Mouse (Mus musculus): ENCODE data around the gene Kcnj12. TPM values are rescaled to one million over a fixed set of nuclear protein-coding genes. Genes with fewer than 3 reads are reported as not detected.

Kcnj12 gene
- total RNA-seq, 1 experiment from 2014 or later, result 1.6 TPM

DNA sequence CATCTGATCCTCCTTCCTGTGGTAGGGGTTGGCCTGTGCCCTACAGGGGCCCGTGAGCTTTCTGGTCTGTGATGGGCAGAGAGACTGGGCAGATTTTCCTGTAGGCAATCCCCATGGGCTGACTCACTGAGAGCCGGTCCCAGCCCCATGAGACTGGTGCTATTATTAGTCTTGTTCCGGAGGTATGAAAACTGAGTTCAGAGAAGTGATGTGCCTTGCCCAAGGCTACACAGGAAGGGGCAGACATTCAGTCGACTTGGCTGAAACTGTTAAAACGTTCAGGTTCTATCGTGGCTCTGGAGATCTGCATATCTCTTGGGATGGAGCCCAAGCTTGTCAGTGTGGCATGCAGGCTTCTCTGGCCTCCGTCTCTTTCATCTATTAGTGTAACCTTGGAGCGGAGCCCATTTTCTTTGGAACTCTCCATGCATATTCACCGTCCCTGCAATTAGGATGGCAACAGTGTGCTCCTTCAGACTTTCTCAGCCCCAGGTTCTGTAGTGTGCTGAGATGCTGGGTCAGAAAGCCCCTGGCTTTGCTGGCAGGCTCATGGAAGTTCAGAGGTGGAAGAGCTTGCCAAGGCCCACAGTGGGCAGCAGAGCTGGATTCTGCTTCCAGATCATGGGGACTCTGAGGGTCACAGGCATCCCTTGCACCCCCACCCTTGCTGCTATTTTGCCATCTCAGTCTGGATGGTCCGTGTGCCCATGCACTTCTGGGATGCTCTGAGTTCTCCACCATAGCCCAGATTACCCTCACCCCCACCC is 37.5 kb downstream of the Kcnj12 start:
- peak; percentile 67 for DNase-seq

DNA sequence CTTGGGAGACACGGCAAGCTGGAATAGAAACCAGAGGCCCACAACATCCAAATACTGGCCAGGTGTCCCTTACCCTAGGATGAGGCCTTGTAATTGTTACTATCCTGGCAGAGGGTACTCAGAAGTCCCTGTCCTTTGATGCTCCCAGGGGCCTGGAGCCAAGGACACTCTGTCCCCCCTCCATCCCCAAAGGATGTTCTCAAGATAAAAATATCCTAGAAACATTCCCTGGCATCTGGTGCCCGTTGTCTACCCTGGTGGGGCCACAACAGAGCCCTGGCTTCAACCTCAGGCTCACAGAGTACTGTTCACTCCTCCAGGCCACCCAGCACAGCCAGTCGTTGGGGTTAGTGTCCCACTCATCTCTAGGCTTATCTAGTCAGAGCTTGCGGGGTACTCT is 38.3 kb downstream of the Kcnj12 start:
- no peak for DNase-seq

DNA sequence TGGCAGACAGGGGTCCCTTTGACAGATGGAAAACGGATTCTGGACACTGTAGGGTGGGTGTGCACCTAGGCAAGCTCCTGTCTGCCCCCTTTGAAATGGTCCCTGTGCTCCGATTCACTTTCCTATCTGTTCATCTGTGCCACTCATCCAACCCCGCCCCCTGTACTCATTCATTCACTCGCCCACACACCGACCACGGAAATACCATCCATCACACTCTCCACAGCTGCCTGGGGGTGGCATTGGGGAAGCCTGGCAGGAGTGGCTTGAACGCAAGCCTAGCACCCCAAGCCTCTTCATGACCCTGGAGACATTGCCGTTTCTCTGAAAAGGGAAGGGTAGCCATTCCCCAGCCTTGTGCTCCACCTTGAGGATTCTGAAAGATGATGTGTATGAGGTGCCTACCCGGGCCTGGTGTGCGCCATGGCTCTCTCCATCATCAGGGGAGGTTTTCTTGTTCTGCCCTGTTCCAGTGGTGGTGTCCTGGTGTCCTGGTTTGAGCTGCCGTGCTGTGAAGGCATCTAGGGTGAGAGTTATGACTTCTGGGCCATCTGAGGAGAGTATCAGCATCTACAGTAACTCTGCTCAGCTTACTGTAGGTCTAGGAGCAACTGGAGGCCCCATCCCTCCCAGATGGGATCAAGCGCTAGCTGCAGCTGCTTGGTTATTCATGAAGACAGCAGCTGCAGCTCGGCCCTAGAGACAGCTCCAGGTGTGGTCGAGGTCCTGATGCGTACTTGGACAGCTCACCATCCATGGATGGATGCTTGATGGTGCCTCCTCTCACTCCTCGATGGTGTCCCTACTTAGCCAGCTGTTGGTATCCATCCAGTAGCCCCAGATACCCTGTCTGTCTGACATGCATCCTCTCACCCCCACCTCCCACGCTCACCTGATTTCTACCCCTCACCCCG is 40.4 kb downstream of the Kcnj12 start:
- DNase-seq, result peak; percentile 42

DNA sequence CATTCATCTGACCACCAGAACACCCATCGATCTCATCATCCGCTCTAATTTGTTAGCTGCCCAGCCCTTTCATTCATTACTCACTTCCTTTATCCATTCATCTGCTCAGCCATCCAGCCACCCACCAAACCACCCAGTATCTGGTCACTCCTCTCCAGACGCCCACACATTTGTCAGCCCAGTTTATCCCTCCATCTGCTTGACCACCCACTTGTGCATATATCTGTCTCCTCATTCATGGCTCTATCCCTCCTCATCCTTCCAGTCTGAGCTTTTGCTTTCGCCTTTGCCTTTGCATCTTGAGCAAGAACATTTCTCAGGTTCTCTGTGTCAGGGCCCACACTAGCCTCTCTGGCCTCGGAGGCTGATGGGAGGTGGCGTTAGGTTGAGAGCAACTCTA is 41.1 kb downstream of the Kcnj12 start:
- no peak for DNase-seq

DNA sequence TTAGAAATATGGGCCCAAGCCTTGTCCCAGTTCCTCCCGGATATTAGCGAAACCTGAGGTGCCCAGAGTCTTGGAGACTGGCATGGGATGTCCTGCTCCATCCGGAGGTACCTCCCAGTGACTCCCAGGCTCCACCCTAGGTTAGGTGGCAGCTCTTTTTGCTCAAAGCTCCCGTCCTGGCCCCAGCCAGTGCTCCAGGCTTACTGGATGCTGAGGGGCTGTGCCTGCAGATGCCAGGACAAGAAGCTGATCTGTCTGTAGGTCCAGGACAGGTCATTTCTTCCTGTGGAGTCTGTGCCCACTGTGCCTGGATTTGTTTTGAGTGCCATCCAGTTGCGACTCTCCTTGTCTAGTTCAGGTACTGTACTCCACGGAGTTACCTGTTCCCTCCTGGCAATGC is 43.3 kb downstream of the Kcnj12 start:
- DNase-seq, result no peak

DNA sequence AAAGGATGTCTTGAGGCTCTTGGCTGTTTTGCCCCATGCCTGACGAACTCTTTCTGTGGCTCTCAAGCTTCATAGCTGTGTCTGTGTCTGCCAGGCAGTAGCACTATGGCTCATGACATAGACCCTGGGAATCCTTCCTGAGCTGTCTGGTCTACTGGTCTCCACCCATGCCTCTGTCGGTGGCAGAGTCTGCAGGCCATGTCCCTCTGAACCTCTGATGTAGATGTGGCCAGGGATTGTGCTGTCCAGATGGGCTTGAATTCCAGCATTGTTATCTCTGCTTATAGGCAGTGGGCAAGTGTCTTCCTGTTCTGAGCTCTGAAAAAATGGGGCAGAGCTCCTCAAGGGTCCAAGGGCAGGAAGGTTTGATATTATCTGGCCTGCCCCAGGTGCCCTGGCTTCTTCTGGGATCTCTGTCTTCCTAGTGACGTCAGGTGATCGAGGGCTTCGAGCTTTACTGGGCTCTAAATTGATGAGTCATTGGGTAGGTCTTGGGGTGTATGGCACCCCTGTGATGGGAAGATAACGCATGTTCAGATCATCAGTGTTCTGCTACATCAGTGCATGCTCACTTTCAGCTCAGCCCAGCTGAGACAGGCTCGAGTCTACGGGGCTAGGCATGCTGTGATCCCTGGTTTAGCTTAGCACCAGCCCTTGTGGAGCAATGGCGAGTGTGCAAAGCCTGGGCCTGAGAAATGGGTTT is 44.9 kb downstream of the Kcnj12 start:
- DNase-seq, result no peak

DNA sequence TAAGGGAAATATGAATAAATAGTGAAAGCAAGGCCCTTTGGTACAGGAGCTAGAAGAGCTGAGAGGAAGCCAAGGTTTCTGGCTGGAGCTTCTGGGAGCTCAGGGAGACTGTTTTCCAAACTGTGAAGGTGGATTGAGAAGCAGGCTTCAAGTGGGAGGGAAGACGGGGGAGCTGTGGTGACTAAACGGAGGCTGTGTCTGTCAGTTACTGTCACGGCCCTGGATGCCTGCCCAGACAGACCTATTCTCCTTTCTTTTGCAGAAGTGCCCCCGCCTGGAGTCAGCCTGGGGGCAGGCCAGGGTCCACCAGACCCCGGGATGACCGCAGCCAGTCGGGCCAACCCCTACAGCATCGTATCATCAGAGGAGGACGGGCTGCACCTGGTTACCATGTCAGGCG is 46.5 kb downstream of the Kcnj12 start:
- DNase-seq, result peak; percentile 58

DNA sequence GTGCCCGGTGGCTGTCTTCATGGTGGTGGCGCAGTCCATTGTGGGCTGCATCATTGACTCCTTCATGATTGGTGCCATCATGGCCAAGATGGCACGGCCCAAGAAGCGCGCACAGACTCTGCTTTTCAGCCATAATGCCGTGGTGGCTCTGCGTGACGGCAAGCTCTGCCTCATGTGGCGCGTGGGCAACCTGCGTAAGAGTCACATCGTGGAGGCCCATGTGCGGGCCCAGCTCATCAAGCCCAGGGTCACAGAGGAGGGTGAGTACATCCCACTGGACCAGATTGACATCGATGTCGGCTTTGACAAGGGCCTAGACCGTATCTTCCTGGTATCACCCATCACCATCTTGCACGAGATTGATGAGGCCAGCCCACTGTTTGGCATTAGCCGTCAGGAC is 47.3 kb downstream of the Kcnj12 start:
- DNase-seq, result no peak

DNA sequence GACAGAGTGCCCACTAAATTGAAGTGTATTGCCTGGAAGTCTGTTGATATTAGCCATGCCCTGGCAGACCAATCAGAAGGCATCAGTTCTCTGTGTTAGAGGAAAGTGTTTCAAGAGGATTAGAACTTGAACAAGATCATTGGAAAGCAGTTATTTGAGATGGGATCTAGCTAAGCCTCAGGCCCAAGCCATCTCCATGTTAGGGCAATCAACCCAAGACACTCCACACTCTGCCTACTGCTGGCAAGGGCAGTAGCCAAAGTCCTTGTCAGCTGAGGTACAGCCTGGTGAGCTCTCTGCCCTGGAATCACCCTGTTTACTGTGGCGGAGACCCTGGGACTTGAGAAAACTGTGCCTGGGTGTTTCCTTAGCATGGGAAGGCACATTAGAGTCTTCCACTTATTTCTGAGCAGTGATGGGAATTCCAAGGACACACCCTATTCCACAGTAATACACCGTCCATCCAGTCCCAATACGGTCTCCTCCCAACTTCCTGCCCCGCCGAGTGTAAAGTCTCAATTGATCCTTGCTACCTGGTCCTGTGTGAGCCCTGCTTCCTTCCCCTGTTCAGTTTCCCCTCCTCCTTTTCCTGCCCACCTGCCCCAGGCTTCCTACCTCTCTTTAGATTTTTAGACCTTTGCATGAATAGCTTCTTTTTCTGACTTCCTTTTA is 52.4 kb downstream of the Kcnj12 start:
- no peak for DNase-seq

DNA sequence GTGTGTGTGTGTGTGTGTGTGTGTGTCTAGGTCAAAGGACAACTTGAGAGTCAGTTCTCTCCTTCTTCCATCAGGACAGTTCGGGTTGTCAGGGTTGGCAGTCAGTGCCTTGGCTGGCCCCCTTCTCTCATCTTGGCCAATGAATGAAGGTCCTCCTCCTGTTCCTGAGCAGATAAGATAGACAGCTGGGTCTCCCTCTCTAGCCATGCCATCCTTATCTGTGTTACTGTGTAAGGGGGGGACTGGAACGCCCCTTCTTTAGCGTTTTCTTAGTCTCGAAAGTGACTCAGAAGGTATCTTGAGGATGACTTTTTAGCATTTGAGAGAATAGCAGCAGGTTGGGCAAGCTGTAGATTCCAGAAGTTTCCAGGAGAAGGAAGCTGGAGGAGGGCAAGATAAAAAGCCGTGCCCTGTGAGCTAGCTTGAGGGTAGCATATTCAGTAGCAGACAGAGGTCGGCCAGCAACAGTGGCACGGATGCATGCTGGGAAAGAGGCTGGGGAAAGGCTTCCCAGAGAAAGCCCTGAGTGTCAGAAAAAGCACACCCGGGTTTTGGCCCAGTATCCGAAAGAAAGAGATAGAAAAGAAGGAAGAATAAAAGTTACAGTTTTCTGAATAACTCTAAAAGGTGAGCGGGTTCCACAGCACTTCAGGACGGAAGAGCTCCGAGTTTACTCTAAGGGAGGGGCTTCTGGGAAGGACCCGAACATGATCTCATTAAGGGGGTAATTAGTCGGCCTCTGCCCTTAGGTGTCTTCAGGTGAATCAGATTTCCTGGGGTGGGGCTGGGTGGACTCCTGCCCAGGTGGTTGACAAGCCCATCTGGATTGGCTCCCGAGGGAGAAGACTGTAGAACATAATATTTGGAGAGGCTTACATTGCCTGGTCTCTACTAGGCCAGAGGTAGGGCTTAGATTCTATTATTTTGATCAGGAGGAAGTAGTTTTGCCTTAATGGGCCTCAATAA is 53.3 kb downstream of the Kcnj12 start:
- DNase-seq, result no peak

DNA sequence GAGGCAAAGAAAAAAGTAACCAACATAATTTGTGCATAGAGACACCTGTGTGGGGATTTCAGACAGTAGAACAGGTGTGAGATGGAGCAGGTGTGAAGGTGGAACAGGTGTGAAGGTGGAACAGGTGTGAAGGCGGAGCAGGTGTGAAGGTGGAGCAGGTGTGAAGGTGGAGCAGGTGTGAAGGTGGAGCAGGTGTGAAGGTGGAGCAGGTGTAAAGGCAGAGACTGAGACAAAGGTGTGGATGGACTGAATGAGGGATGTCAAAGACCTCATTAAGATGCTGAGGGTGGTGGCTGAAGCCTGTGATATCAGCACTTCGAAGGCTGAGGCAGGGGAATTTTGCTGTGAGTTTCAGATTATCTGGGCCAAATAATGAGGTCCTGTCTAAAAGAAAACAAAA is 59.3 kb downstream of the Kcnj12 start:
- no peak for DNase-seq

DNA sequence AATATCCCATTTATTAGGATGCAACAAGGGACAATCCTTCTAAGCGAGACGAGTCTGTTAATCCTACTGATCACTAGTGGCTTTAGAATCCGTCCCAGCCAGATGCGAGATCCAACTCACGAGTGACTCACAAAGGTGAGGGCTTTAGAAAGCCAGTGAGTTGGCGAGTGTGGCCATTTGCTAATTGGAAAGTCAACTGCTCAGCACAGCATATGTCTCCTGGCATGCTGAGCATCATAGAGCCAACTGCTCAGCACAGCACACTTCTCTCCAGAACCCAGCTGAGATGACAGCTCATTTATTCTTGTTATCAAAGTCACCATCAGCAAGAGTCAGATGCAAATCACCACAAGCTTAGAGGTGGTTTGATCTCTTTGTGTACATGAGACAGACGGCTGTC is 67.8 kb downstream of the Kcnj12 start:
- DNase-seq, result no peak

DNA sequence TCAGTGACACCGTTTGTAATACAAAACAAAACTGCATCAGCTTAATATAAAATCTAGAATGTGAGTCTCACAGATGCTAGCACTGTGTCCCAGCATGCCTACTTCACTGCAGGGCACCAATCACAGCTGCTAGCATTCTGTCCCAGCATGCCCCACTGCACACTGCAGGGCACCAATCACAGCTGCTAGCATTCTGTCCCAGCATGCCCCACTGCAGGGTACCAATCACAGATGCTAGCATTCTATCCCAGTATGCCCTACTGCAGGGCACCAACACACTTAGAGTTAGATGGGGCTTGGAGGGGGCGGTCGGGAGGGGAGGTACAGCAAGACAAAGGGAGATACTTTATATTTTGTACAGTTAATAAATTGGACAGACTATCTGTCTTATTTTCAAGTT is 68.8 kb downstream of the Kcnj12 start:
- DNase-seq, result no peak

DNA sequence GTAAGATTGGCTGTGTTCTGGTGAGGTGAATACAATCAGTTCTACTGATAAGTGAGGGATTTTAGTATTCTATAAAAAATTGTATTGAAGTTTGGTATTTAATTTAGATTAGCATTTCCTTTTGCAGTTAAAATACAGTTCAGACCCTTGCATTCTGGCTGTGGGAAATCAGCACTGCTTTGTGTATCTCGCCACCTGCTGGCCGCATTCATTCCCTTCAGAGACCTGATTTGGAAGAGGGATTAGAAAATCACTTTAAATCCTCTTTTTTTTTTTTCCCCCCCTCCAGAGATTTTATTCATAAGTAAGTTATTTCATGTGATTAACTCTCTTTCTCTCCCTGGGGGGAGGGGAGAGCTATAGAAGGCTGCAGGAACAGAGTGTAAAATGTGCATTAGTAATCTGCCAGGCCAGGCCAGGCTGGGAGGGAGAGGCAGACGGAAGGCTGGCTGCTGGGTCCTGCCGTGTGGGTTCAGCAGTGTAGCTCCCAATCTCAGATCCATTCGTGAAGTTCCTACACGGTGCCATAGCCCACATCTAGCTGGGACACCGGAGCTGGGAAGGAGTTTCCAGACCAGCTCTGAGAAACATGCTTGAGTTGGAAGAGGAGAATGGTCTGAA is 69.4 kb downstream of the Kcnj12 start:
- DNase-seq, result peak; percentile 81

DNA sequence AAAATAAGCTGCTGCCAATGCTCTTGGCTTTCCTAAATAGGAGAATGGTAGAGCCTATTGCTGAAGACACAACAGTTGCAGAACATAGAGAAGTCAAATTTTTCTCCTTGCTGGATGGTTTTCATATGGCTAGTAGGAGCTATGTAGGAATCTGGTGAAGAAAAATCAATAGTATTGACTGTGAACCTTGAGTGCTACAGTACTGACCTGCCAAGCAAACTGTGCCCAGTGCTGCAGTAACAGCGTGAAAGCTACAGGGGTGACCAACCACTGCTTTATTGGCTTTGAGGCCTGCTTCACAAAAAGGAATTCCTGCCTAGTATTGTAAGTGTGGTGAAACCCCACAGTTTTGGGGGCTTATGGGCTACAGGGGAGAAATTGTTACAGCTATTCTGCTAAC is 75.7 kb downstream of the Kcnj12 start:
- DNase-seq, result no peak

DNA sequence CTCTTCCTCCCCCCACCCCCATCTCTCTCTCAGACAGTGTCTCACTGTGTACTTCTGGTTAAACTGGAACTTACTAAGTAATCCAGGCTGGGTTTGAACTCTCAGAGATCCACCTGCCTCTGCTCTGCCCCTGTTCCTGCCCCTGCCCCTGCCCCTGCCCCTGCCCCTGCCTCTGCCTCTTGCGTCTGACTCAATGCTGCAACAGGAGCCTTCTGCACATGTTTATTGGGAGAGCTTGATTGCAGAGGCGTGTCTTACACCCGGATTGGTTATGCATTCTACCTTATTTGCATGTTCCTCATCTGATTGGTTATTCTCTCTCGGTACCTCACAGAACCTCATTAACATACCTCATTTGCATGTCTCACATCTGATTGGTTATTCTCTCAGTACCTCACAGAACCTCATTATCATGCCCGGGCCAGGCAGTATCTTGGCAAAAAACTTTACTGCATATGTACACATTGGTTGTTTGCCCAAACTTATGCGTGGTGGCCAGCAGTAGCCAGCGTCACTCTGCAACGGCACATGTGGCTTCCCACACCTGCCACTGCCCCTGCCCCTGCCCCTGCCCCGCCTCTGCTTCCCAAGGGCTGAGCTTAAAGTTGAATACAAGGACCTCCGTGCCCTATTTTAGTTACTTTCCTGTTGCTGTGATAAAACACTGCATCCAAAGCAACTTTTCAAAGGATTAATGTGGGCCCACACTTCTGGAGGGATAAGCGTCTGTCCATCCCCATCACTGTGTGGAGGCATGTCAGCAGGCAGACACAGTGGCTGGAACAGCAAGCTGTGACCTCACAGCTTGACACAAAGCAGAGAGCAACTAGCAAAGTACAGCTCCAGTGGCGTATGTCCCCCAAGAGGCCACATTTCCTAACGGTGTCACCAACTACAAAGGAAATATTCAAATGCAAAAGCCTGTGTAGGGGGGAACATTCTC is 80.3 kb downstream of the Kcnj12 start:
- no peak for DNase-seq

DNA sequence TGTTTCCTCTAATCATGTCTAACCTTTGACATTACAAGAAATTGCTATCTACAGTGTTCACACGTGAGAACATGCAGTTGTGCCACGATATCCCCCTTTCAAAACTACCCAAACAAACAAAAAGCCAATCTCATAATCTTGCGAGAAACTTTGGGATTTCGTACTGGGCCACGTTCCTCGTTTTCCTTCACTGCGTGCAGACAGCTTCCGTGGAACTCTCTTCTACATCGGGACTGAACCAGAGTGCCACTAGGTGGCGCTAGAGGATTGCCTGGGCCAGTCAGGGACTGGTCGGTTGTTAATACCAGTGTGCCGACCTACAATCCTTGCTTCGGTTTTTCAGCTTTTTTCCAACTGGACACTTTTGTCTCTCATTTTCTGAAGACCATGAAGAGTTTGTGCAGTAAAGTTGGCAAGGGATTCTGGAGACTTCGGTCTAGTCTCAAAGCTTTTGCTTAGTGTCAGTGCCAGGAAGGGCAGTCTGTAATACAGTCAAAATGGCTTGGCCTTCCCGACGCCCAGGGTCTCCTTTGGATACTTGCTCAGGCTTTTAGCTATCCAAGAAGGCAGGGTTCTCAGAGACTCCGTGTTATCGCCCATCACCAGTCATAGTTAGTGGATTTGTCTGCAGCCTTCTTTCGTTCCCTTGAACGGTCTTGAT is 82.0 kb downstream of the Kcnj12 start:
- peak; percentile 95 for DNase-seq

DNA sequence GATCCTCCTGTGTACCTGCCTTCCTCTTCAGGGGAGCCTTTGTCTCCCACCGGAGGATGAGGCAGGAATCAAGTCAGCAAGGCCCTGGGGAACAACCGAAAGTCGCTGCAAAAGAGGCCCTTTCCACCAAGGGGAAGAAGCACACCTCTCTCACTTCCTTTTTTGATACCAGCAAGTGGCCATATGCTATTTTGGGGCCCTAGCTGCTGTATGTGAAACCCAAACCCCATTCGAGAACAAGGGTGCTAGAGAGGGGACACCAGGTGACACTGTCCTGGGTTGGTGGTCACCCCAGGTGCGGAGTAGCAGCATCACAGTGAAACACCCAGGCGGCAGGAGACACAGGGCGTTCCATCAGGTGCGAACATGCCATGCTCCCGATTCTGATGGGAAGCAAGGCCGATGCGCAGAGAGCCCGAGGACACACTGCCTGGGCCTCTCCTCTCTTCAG is 86.6 kb downstream of the Kcnj12 start:
- no peak for DNase-seq

DNA sequence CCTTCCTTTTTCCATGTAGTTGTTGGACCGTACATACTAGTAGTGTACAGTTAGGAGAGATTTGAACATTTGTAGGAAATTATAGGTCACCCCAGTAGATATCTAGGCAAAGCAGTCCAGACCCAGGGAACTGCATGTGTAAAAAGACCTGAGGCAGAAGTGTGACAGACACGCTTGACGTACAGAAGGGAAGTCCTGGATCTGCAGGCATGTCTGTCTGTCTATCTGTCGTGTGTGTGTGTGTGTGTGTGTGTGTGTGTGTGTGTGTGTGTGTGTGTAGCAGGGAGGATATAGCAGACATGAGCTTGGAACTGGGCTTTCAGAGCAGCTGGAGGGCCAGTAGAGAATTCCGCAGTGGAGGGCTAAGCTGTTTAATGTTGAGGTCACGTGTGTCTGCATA is 87.3 kb downstream of the Kcnj12 start:
- DNase-seq, result no peak

Data from adrenal gland, postnatal 14 days (tissue).